Mouse (Mus musculus): ENCODE results near the gene Btbd1. TPM values are rescaled to one million over a fixed set of nuclear protein-coding genes. Genes with fewer than 3 reads are reported as not detected.

Gene Btbd1
- total RNA-seq, 2 experiments from 2014 or later = 110 to 111 TPM

DNA sequence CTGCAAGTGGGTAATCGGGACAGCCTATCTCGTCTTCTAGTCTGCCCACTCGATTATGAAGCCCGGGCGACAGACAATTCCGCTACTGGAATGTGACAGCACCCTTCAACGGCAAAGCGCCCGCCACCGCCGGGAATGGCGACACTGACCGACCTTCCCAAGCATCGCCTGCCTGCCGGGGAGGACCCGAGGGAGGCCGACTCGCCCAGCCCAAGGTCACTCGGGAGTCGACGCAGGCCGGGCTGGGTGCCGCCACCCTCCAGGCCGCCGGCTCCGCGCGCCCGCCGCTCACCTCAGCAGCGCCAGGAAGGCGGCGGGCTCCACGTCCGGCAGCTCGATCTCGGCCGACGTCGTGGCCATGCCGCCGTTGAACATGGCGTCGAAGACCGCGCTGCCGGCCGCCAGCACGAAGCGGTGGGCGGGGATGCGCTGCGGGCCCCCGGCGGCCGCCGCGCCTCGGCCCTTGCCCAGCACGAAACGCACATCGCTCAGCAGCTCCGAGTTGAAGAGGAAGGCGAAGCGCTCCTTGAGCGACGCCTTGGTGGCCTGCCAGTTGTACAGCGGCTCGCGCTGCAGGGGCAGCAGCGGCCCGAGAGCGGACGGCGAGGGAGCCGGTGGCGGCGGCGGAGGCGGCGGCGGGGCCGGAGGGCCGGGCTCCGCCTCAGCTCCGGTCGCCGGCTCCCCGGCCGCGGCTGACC is 401 bp downstream of the Btbd1 start:
- no peak for DNase-seq (ENCODE audit: extremely low spot score in 1 of 2, low spot score in 2 of 2)
- intact Hi-C loops (cut with DNase I) = loop anchor here (1.0 to 2.0 kb wide), 4 partner anchors 31 to 104 kb away; partner anchors contain the start of genes 3110040N11Rik and Ramac
- Histone ChIP-seq H3K4me3 (peak overlapping the region; percentile 89), H3K27ac (peak overlapping the region; percentile 85)
- TF ChIP-seq CTCF (IDR thresholded peaks at IDR 0.05) = no peak

DNA sequence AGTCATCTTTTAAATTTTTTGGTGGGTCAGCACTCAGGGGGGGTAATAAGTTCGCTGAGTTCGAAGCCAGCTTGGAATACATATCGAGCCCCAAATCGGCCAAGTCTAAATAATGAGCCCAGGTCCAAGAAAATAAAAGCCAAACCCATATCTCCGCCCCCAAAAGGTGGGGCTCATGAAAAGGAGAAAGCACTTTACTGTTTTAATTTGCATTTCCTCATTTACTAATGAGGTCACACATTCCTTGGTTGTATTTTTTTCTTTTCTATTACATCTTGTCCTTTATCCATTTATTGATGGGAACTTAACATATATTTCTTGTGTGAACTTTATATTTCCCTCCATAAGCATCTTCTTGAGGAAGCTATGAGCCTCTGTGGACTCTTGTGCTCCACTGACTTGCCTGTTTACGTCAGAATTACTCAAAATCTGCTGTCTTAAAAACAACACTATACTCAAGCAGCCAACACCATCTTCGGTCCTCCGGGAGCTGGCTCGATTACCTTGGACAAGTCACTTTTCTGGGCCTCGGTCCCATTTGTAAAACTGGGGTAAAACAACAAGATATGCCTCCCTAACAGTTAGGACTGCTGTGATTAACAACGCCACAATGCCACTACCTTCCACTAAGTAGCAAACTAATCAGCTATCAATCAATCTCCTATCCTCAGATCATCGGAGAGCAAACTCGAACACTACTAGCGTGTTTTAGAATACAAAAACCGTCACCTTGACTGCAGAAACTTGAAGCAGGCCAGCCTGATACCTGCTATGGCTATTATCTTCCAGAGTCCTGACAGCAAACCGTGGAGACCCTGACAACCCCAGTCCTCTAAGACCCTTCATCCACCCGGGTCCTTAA is 1.2 kb downstream of the Btbd1 start:
- TF ChIP-seq CTCF (IDR thresholded peaks at IDR 0.05) = no peak
- intact Hi-C loops (cut with DNase I) = loop anchor here (1.0 to 2.0 kb wide), 3 partner anchors 39 to 105 kb away; partner anchors contain the start of genes 3110040N11Rik and Ramac
- H3K4me3 ChIP-seq = peak overlapping the region; percentile 89
- peak in 1 of 2 experiments; percentile 16 for DNase-seq (ENCODE audit: extremely low spot score in 1 of 2, low spot score in 2 of 2)
- H3K27ac ChIP-seq = peak overlapping the region; percentile 85

DNA sequence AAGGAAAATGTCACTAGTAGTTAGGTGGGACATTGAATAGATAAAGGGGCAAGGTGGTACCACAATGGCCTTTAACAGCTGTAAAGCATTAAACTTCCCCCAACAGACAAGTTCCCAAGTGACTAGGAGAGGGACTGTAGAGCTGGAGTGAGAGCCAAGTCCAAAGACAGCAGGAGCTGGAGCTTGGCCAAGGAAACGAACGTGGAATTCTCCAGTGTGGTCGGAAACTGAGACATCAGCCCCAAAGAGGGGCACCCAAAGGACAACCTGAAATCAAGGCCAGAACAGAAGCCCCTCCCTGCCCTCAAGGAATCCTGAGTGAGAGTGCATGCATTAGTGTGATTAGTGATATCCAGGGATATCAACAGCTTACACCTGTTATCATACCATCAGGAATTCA is 3.9 kb downstream of the Btbd1 start:
- Histone ChIP-seq H3K4me3 (no peak overlapping the region), H3K27ac (no peak overlapping the region)
- TF ChIP-seq CTCF (IDR thresholded peaks at IDR 0.05) = no peak
- intact Hi-C loops (cut with DNase I) = no loop called here
- no peak for DNase-seq (ENCODE audit: extremely low spot score in 1 of 2, low spot score in 2 of 2)

DNA sequence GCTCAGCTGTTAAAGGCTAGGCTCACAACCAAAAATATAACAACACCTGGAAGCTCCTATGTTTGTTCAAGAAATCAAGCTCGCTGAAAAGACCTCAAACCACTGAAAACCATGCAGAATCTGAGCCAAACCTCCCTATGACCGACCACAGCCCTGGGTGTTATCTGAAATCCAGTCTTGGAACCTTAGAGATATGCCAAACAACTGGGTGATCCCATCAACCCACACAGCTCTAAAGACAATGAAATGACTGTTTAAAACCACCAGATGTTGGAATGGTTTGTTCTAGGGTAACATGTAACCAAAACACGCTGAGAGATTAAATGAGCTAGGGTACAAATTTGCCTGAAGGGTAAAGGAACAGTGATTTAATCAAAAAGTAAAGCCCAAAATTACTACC is 4.3 kb downstream of the Btbd1 start:
- H3K4me3 ChIP-seq = no peak overlapping the region
- intact Hi-C loops (cut with DNase I) = no loop called here
- H3K27ac ChIP-seq = no peak overlapping the region
- TF ChIP-seq CTCF (IDR thresholded peaks at IDR 0.05) = no peak
- no peak for DNase-seq (ENCODE audit: extremely low spot score in 1 of 2, low spot score in 2 of 2)

DNA sequence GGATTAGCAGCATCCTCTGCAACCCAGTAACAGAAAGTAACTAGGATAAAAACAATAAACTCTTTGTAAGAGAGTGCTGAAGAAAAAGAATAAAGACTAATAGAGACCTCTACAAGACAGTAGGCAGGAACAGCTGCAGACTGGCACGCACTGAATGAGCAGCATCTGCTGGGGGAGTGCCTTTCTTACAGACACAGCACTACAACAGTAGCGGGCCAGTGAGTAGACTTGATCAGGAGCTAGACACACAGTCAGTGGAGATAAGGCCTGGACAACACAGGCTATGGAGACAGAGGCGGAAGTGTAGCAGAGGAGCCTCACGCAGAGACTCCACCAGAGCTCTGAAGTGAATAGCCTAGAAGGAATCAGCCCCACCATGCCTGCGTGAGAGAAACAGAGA is 23.2 kb downstream of the Btbd1 start:
- no peak overlapping the region for H3K27ac ChIP-seq
- no peak for DNase-seq (ENCODE audit: extremely low spot score in 1 of 2, low spot score in 2 of 2)
- intact Hi-C loops (cut with DNase I) = no loop called here
- TF ChIP-seq CTCF (IDR thresholded peaks at IDR 0.05) = no peak
- no peak overlapping the region for H3K4me3 ChIP-seq

DNA sequence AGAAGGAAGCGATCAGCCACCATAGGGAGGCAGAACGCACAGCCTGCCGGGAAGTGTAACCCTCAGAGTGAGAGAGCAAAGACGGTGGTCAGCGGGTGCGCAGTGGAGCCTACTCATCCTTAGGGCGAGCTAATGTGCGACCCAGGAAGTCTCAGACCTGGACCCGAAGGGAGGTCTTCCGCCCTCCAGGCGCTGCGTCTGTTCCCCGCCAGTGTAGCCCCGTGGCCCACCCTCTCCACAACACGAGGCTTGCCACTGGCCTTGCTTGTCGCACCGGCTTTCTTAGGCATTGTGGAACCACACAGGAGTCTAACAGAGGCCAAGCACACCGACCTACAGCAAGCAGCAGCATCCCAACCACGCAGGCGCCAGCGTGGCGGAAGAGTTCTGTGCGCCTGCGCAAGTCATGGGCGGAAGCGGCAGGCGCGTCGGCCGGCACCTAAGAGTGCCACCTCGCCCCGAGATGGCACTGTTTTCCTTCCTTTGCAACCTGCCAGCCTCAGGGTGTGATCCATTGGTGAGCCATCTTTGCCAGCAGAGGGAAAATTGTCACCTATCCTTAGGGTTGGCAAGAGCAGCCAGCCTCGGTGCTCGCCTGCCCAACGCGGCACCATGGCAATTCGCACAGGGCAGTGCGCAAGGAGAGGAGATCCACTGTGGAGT is 40.0 kb downstream of the Btbd1 start, which contains the start of gene 3110040N11Rik:
Gene 3110040N11Rik (minus strand): TSS at position 384 of the 663 bp plus-strand sequence.
- intact Hi-C loops (cut with DNase I) = loop anchor here (1.0 to 10.0 kb wide), 4 partner anchors 39 to 486 kb away; partner anchors contain the start of gene Hdgfl3
- peak within 1 kb of the TSS; percentile 83 for H3K4me3 ChIP-seq
- peak; percentile 62 for TF ChIP-seq CTCF (IDR thresholded peaks at IDR 0.05)

DNA sequence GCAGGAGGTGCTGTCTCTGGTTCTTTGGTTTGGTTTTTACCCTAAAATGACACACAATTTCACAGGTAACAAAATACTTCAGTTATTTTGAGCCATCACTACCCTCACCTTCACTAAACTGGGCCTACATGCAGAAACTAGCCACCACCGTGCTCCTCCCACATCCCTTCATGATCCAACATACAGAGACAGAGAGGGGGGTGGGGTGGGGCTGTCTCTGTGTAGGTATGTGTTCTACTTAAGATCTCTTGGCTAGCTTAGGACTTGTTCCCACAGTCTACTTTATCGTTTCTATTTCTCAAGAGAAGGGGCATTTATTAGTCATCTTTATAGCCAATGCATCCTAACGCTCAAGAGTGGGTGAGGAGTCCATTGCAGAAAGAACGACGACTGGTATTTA is 40.7 kb downstream of the Btbd1 start:
- Histone ChIP-seq H3K4me3 (peak overlapping the region; percentile 83), H3K27ac (peak overlapping the region; percentile 99)
- intact Hi-C loops (cut with DNase I) = loop anchor here (5.0 to 10.0 kb wide), 3 partner anchors 144 to 486 kb away; partner anchors contain the start of gene Hdgfl3
- no peak for TF ChIP-seq CTCF (IDR thresholded peaks at IDR 0.05)
- no peak for DNase-seq (ENCODE audit: extremely low spot score in 1 of 2, low spot score in 2 of 2)

More for the DNA sequence above, 40.0 kb downstream of the Btbd1 start, which contains the start of gene 3110040N11Rik:
- DNase-seq (ENCODE audit: extremely low spot score in 1 of 2, low spot score in 2 of 2) = peak; percentile 82 to 86
- H3K27ac ChIP-seq = peak within 1 kb of the TSS; percentile 99

DNA sequence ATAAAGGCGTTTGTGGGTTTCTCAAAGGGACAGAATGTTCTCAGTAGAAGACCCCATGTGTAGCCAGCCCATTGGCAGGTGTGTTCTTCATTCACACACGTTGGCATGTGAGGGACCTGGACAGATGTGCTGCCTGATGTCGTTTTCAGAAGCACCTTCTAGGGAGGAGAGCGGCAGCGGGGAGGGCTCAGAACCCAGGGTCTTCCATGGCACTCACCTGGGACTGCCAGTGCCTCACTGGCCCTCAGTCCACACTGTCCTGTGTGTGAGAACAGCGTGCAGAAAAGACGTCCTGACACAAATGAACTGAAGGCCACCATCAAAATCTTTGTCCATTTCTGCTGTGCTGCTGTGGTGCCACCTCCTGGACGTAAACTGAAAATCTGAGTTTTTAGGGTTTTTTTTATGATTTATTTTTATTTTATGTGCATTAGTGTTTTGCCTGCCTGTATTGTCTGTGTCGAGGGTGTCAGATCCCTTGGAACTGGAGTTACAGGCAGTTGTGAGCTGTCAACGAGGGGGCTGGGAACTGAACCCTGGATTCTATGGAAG is 51.5 kb downstream of the Btbd1 start:
- no peak for DNase-seq (ENCODE audit: extremely low spot score in 1 of 2, low spot score in 2 of 2)
- intact Hi-C loops (cut with DNase I) = loop anchor here (5.0 to 10.0 kb wide), 5 partner anchors 180 to 610 kb away; partner anchors contain the start of genes Rps17 and Whamm

DNA sequence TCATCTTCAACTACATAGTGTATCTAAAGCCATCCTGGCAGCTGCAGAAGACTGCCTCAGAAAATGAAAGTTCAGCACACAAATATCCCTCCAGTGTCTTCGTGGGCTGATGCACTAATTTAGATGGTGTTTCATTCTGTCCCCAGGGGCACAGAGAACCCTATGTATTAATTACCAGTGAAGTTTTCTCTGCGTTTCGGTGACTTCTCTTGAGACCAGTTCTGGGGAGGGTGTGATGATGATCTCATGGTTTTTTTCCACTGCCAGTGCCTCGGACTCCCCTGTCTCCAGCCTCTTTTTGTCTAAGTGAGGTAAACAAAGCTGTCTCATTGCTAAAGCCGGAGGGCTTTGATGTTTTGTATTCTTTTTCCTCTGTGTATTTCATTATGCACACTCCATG is 53.9 kb downstream of the Btbd1 start:
- DNase-seq (ENCODE audit: extremely low spot score in 1 of 2, low spot score in 2 of 2) = no peak
- Histone ChIP-seq H3K27ac (peak overlapping the region; percentile 11; the same call in 1 of the 2 replicates), H3K4me3 (no peak overlapping the region)
- intact Hi-C loops (cut with DNase I) = loop anchor here (5.0 to 10.0 kb wide), 5 partner anchors 178 to 608 kb away; partner anchors contain the start of genes Rps17 and Whamm
- TF ChIP-seq CTCF (IDR thresholded peaks at IDR 0.05) = no peak

More for the DNA sequence above, 51.5 kb downstream of the Btbd1 start:
- H3K4me3 ChIP-seq = no peak overlapping the region
- peak; percentile 69 for TF ChIP-seq CTCF (IDR thresholded peaks at IDR 0.05)
- no peak overlapping the region for H3K27ac ChIP-seq

DNA sequence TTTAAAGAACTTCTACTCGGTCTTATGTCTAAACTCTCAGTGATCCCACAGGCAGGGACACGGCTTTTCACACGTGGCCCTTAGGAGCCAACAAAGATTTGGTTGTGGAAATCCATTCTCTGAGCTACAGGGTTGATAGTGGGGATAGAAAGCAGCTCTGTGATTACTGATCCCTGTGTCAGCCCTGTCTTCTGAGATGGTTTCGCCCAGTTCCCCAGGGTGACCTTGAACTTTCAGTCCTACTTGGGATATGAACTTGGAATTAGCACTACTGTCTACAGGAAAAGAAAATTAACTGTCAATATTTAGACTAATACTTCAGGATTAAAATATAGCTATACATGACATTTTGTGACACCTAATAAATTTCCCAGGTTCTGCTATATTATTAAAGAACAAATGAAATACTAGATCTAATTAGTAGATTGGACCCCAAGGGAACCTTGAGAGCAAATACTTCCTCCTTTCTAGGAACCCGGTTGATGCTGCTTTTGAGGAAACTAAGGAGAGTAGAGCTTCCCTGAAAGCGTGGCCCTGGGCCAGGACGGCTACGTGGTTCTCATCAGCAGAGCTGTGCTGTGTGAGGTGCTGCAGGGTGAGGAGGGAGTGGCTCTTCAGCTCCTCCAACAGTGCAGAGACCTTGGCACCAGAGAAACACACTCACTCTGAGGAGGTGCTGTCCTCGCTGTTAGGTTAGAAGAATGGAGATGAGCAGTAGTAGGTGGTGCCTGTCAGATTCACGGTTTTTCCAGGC is 56.3 kb downstream of the Btbd1 start:
- DNase-seq (ENCODE audit: extremely low spot score in 1 of 2, low spot score in 2 of 2) = no peak
- intact Hi-C loops (cut with DNase I) = loop anchor here (10.0 kb wide), 1 partner anchor 428 kb away; the partner anchor contains the start of gene Rps17
- no peak for TF ChIP-seq CTCF (IDR thresholded peaks at IDR 0.05)
- Histone ChIP-seq H3K27ac (no peak overlapping the region), H3K4me3 (no peak overlapping the region)
